Mouse (Mus musculus) midbrain, embryonic 14.5 days (tissue): Measurements from ENCODE around the gene Gsdma3. TPM values are rescaled to one million over a fixed set of nuclear protein-coding genes. Genes with fewer than 3 reads are reported as not detected.

ENCODE experiments used
- ATAC-seq: fragments of 200-750 bp; cut with Nextera tagmentation; 2 replicates; pipeline ENCODE4 v1.8.0; 2017; ENCODE audit warnings: moderate number of reproducible peaks, moderate library complexity; ENCODE audit not compliant: low FRiP score, low TSS enrichment
- DNase-seq: peaks from one replicate; pipeline ENCODE4 v3.0.0-alpha.2; 2015
- H3K27ac ChIP-seq: fragments of 300-500 bp; sonication (generic); replicated peaks from 2 replicates; pipeline ENCODE4 v1.5.1; 2014; ENCODE audit warnings: mild to moderate bottlenecking, low read depth, low read length, moderate library complexity
- H3K27me3 ChIP-seq: fragments of 300-500 bp; sonication (generic); 2 replicates; pipeline ENCODE4 v1.6.1; 2014; ENCODE audit warnings: low read length, control low read depth, mixed read lengths; ENCODE audit not compliant: control insufficient read depth, insufficient read depth
- H3K36me3 ChIP-seq: fragments of 300-500 bp; sonication (generic); 2 replicates; pipeline ENCODE4 v1.6.1; 2014; ENCODE audit warnings: low read length, control low read depth; ENCODE audit not compliant: control insufficient read depth, insufficient read depth
- H3K4me1 ChIP-seq: fragments of 300-500 bp; sonication (generic); 2 replicates; pipeline ENCODE4 v1.6.1; 2014; ENCODE audit warnings: mild to moderate bottlenecking, antibody characterized with exemption, low read length, control low read depth; ENCODE audit not compliant: control insufficient read depth, insufficient read depth
- H3K4me2 ChIP-seq: fragments of 300-500 bp; sonication (generic); 2 replicates; pipeline ENCODE4 v1.6.1; 2014; ENCODE audit warnings: mild to moderate bottlenecking, low read length, moderate library complexity
- H3K4me3 ChIP-seq: fragments of 300-500 bp; sonication (generic); replicated peaks from 2 replicates; pipeline ENCODE4 v1.5.1; 2014; ENCODE audit warnings: low read depth, low read length
- H3K9ac ChIP-seq: fragments of 300-500 bp; sonication (generic); replicated peaks from 2 replicates; pipeline ENCODE4 v1.6.1; 2014; ENCODE audit warnings: mild to moderate bottlenecking, low read length, moderate library complexity
- H3K9me3 ChIP-seq: fragments of 300-500 bp; sonication (generic); 2 replicates; pipeline ENCODE4 v1.6.1; 2016; ENCODE audit warnings: low read length, control low read depth, mixed read lengths; ENCODE audit not compliant: control insufficient read depth
- WGBS: fragments of 180-500 bp; shearing (Covaris S2); extraction: QIAGEN DNeasy Blood & Tissue Kit; methylation state at CpG from one replicate; pipeline ENCODE4 v1.1.7; 2014; 5-methylcytosine and 5-hydroxymethylcytosine counted together
- polyA plus RNA-seq: library from polyadenylated mRNA; unstranded; fragments of >200 nt; fragmentation: Nextera tagmentation; extraction: Ambion mirVana; gene quantifications from 2 replicates; pipeline ENCODE4 v1.2.1, GENCODE M21; 2014

The Gsdma3 gene
- polyA plus RNA-seq, 1 experiment from 2014 or later, result not detected

DNA sequence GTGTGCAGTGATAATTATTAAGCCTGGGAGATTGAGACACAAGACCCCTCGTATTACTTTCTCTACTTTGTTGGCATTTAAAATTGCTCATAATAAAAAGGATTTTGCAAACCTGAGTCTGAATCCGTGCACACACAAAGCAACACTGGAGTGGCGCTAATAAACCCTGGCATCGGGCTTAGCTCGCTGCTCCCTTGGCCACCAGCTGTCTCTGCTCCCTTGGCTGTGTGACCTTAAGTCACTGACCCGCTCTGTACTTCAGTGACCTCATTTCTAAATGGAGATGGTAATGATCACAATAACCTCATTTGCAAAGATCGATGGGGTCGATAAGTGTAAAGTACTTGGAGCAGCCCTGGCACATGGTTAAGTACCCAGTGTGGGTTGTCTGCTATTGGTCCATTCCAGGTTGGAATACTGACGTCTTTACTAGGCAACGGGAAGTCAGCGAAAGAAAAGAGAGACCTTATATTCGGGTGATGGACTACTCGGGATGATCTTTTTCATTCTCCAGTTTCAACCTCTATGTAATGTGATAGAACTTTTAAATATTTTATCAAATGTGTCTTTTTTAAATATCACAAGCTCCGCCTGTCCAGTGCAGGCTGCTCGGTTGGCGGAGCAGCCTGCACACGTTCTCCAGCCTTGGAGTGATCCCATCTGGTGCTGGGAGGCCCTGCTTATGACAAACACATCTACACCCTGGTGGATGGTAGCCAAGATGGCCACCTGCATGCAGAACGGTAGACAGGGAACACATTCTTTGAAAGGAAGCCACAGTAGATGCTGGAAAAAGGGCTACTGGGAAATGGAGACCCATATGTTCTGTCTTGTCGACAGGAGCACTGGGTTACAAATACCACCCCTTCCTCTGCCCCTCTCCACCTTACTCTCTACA is 35.4 kb upstream of the Gsdma3 start:
- Histone ChIP-seq H3K4me1 (peaks cover 20% of the 10 kb centered on the region), H3K27ac (no peak overlapping the region), H3K9ac (no peak overlapping the region), H3K27me3 (no peaks in the 10 kb centered on the region), H3K9me3 (no peaks in the 10 kb centered on the region), H3K36me3 (no peaks in the 10 kb centered on the region), H3K4me2 (no peak overlapping the region), H3K4me3 (no peak overlapping the region)
- 74% methylated on average over 19 of the region's 19 CpGs for WGBS
- ATAC-seq (no peak), DNase-seq (no peak)

DNA sequence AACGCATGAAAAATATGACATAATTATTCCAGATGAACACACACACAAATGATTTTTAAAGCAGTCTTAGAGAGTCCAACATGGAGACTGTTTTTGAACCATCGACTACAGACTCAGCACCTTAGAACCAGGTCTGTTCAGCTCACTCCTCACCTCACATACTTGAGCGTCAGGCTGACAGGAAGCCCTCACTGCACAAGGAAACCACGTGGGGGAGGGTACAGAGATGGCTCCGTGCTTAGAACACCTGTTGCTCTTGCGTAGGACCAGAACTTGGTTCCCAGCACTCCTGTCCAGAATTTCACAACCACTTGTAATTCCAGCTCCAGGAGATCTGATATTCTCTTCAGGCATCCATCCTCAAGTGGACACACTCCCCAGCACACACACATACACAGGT is 31.1 kb upstream of the Gsdma3 start:
- H3K4me1 ChIP-seq, result no peaks in the 10 kb centered on the region
- DNase-seq (no peak), ATAC-seq (no peak)
- no peaks in the 10 kb centered on the region; the same call in 1 of the 2 replicates for H3K27me3 ChIP-seq
- H3K27ac ChIP-seq, result no peak overlapping the region
- H3K9ac ChIP-seq, result no peak overlapping the region
- no peak overlapping the region for H3K4me2 ChIP-seq
- H3K4me3 ChIP-seq, result no peak overlapping the region
- H3K36me3 ChIP-seq, result no peaks in the 10 kb centered on the region
- no peaks in the 10 kb centered on the region for H3K9me3 ChIP-seq
- WGBS, result 74% methylated on average over 6 of the region's 6 CpGs

DNA sequence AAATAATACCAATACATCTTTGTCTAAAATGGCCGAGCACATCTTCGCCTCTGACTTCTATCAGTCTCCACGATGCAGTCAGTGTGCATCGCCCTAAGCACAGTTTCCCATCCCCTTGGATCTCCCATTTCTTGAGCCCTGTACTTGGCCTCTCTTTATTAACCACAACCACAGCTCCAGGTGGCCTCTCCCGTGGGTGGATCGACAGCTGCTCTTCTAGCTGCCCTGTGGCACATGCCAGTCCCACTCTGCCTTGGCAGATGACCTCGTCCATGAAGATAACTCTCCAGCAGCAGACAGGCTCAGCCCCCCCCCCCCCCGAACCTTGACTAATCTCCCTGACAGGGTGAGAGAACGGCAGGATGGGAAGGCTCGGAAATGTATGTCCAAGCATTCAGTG is 30.7 kb upstream of the Gsdma3 start:
- DNase-seq, result no peak
- H3K27me3 ChIP-seq, result no peaks in the 10 kb centered on the region; the same call in 1 of the 2 replicates
- no peaks in the 10 kb centered on the region for H3K4me1 ChIP-seq
- no peak overlapping the region for H3K4me3 ChIP-seq
- no peak for ATAC-seq
- H3K9ac ChIP-seq, result no peak overlapping the region
- H3K9me3 ChIP-seq, result no peaks in the 10 kb centered on the region
- 71% methylated on average over 10 of the region's 10 CpGs for WGBS
- H3K36me3 ChIP-seq, result no peaks in the 10 kb centered on the region
- H3K4me2 ChIP-seq, result no peak overlapping the region
- H3K27ac ChIP-seq, result no peak overlapping the region

DNA sequence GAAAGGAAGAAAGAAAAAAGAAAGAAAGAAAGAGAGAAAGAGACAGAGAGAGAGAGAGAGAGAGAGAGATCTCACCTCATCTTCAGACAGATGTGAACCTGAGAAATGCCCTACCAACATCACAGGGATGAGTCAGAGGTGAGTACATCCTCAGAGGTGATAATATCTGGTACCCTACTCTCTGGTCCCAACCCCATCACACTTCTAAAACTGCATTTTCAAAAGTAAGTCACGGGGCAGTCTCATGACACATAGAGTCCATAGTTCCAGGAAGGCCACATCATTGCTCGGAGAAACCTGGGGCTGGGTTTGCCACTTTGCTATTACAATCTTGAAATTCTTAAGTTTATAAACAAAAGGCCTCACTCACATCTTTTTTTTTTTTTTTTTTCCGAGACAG is 30.2 kb upstream of the Gsdma3 start:
- no peak for ATAC-seq

DNA sequence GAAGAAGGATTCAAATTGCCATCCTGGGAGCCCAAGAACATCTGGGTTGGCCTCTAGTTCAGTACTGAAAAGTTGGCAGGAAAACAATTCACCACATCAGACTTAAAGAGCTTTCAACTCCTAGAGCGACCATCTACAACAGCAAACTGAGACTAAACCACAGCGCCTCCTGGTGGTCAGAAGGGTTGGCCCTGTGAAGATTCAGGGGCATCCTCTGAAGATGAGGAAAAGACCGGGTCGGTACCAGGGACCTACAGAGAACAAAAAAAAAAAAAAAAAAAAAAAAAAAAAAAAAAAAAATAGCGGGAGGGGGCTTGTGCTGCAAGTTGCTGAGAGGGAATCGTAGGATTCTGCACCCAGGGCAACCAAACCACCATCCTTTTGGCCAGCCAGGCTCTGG is 28.8 kb upstream of the Gsdma3 start:
- DNase-seq, result peak; percentile 64
- Histone ChIP-seq H3K9ac (no peak overlapping the region), H3K4me1 (peaks cover 4% of the 10 kb centered on the region; the same call in 1 of the 2 replicates), H3K27ac (no peak overlapping the region), H3K36me3 (no peaks in the 10 kb centered on the region), H3K27me3 (peaks cover 4% of the 10 kb centered on the region; the same call in 1 of the 2 replicates), H3K4me3 (no peak overlapping the region), H3K4me2 (no peak overlapping the region), H3K9me3 (no peaks in the 10 kb centered on the region)
- ATAC-seq, result no peak
- WGBS, result 44% methylated on average over 6 of the region's 6 CpGs

More for the DNA sequence above, 30.2 kb upstream of the Gsdma3 start:
- WGBS, result 86% methylated on average over 3 of the region's 3 CpGs
- H3K36me3 ChIP-seq, result no peaks in the 10 kb centered on the region
- no peak overlapping the region for H3K9ac ChIP-seq
- H3K4me1 ChIP-seq, result no peaks in the 10 kb centered on the region
- peaks cover 4% of the 10 kb centered on the region; the same call in 1 of the 2 replicates for H3K27me3 ChIP-seq
- H3K27ac ChIP-seq, result no peak overlapping the region
- no peak overlapping the region for H3K4me2 ChIP-seq
- no peaks in the 10 kb centered on the region for H3K9me3 ChIP-seq
- H3K4me3 ChIP-seq, result no peak overlapping the region
- no peak for DNase-seq

DNA sequence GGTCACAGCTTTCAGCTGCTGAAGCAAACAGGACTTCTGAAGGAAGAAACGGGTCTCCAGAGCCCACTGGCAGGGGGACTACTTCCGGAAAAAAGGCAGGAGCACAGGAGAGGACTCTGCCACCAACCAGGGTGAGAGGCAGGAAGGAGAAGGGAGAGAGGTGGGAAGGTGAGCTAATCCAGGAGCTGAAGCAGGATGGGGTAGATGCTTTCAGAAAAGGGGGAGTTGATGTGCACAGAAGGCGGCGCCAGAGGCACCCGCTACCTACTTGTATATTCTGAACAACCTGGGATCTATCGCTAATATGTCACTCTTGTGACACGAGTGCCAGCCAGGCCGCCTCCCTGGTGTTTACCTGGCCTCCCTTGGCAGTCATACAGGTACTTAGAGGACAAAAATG is 28.2 kb upstream of the Gsdma3 start, which contains the start of gene Lrrc3c:
Gene Lrrc3c (plus strand): TSS at position 301 of the 400 bp plus-strand sequence.
- peaks cover 4% of the 10 kb centered on the region; the same call in 1 of the 2 replicates for H3K27me3 ChIP-seq
- DNase-seq (no peak), ATAC-seq (no peak)
- 86% methylated on average over 8 of the region's 8 CpGs for WGBS
- no peak within 1 kb of the TSS for H3K4me3 ChIP-seq
- no peak within 1 kb of the TSS for H3K9ac ChIP-seq
- no peaks in the 10 kb centered on the region for H3K9me3 ChIP-seq
- no peak within 1 kb of the TSS for H3K27ac ChIP-seq
- H3K4me2 ChIP-seq, result no peak within 1 kb of the TSS
- H3K4me1 ChIP-seq, result peaks cover 4% of the 10 kb centered on the region; the same call in 1 of the 2 replicates
- no peaks in the 10 kb centered on the region for H3K36me3 ChIP-seq

DNA sequence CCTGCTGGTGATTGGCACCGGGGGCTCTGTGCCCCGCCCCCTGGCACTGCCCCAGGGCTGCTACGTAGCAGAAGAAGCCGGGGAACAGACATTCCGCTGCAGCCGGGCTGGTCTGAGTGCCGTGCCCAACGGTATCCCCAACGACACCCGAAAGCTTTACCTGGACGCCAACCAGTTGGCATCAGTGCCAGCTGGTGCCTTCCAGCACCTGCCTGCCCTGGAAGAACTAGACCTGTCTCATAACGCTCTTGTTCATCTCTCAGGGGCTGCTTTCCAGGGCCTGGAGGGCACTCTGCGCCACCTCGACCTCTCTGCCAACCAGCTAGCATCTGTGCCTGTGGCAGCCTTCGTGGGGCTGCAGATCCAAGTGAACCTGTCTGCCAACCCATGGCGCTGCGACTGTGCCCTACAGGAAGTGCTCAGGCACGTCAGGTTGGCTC is 27.3 kb upstream of the Gsdma3 start:
- Histone ChIP-seq H3K36me3 (no peaks in the 10 kb centered on the region), H3K9ac (no peak overlapping the region), H3K4me2 (no peak overlapping the region)

DNA sequence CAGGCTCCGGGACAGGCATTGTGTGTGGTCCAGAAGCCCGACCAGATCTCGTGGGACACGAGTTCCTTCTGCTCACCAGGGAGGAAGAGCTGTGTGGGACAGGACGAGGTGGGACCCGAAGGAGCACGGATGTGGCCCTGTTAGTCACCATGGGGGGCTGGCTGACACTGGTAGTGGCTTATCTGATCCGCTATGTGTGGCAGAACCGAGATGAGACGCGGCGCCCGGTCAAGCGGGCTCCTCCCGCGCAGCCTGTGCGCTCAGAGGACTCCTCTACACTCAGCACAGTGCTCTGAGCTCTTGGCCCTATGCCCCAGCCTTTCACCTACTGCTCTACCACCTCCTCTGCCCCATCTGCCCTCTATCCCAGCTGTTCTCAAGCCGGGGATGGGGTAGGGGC is 26.9 kb upstream of the Gsdma3 start:
- Histone ChIP-seq H3K9ac (no peak overlapping the region), H3K4me3 (no peak overlapping the region), H3K4me2 (no peak overlapping the region), H3K9me3 (no peaks in the 10 kb centered on the region), H3K27me3 (peaks cover 4% of the 10 kb centered on the region; the same call in 1 of the 2 replicates), H3K4me1 (peaks cover 4% of the 10 kb centered on the region; the same call in 1 of the 2 replicates), H3K36me3 (no peaks in the 10 kb centered on the region), H3K27ac (no peak overlapping the region)
- ATAC-seq, result no peak
- no peak for DNase-seq
- WGBS, result 34% methylated on average over 18 of the region's 18 CpGs

More for the DNA sequence above, 27.3 kb upstream of the Gsdma3 start:
- Histone ChIP-seq H3K27me3 (peaks cover 4% of the 10 kb centered on the region; the same call in 1 of the 2 replicates), H3K27ac (no peak overlapping the region), H3K9me3 (no peaks in the 10 kb centered on the region), H3K4me1 (peaks cover 4% of the 10 kb centered on the region; the same call in 1 of the 2 replicates), H3K4me3 (no peak overlapping the region)
- WGBS, result 68% methylated on average over 18 of the region's 18 CpGs
- no peak for ATAC-seq
- DNase-seq, result no peak
